Mouse (Mus musculus) spleen, adult 2 months (tissue): ENCODE measurements around the gene Catsperg1.

Experiments used
- CTCF ChIP-seq: fragments of 200-500 bp; IDR thresholded peaks from 2 replicates; pipeline ENCODE4 v1.5.1; 2011; ENCODE audit warnings: mild to moderate bottlenecking, inconsistent platforms; ENCODE audit not compliant: insufficient read depth, insufficient read length, insufficient replicate concordance; ENCODE audit errors: extremely low read depth
- POLR2A ChIP-seq: fragments of 200-500 bp; IDR thresholded peaks from 2 replicates; pipeline ENCODE4 v1.6.1; 2011; ENCODE audit warnings: low read depth, low read length, inconsistent platforms

- no peak for TF ChIP-seq POLR2A
- no peak for TF ChIP-seq CTCF
Observed at GRCm38 (mm10) chr7:29162750-29163525, 50.9 kb downstream of the Catsperg1 start.
